Comparison of ENCODE assay signal across 43 mouse cellular contexts in the genomic region with DNA sequence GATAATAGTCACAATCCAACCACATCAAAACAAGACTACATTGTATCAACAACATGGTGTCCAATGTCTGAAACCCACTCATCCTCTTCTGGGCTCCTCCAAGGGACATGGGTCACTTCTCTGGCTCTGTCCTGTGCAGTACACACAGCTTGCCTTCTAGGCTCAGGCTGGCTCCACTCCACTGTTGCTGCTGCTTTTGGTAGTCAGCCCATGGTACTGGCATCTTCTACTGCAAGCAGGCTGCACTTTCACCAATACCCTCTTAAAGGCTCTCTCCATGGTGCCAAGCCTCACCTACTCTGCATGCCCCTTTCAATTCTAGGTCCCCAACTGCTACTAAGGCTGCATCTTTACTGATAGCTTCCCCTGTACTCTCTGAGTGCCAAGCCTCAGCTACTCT. TPM values are rescaled to one million over a fixed set of nuclear protein-coding genes. Genes with fewer than 3 reads are reported as not detected.
"Had no signal": no experiment of that assay in that cellular context is flagged by ENCODE, and none has a peak within 500 bp of the region (broad histone marks: within the 10 kb centered on the region; RNA-seq: fewer than 3 reads in every experiment).

No protein-coding gene starts in this region.

- DNase-seq: heart, postnatal 10 days; heart, postnatal 14 days; heart, postnatal 36 days; heart, postnatal 4 days; kidney, adult 11 months; kidney, adult 18-20 months; kidney, adult 2 months; kidney, adult 8-10 months; kidney, adult 9 months; kidney, postnatal 10 days; kidney, postnatal 14 days; kidney, postnatal 25 days; kidney, postnatal 36 days; kidney, postnatal 4 days; layer of hippocampus, adult 9-11 months; layer of hippocampus, postnatal 36 days had no signal

- H3K4me2 ChIP-seq: heart, embryonic 11.5 days; heart, embryonic 12.5 days; heart, embryonic 13.5 days; heart, embryonic 15.5 days; hindbrain, embryonic 12.5 days; hindbrain, embryonic 13.5 days; hindbrain, embryonic 14.5 days; hindbrain, embryonic 15.5 days; intestine, embryonic 15.5 days; kidney, embryonic 15.5 days had no signal

- H3K9ac ChIP-seq: heart, embryonic 12.5 days; heart, embryonic 13.5 days; heart, embryonic 15.5 days; hindbrain, embryonic 12.5 days; hindbrain, embryonic 13.5 days; hindbrain, embryonic 14.5 days; hindbrain, embryonic 15.5 days; intestine, embryonic 15.5 days; kidney, embryonic 15.5 days had no signal

- H3K27ac ChIP-seq: heart, embryonic 10.5 days; heart, embryonic 13.5 days; heart, embryonic 15.5 days; hindbrain, embryonic 10.5 days; hindbrain, embryonic 12.5 days; hindbrain, embryonic 13.5 days; hindbrain, embryonic 14.5 days; hindbrain, embryonic 15.5 days; hindbrain, postnatal 0 days; intestine, embryonic 15.5 days; kidney, embryonic 15.5 days; kidney, postnatal 0 days; layer of hippocampus, adult 2 months had no signal

- H3K9me3 ChIP-seq: heart, embryonic 12.5 days; heart, embryonic 15.5 days; hindbrain, embryonic 10.5 days; hindbrain, embryonic 15.5 days had no signal

- H3K4me1 ChIP-seq: heart, embryonic 10.5 days; heart, embryonic 12.5 days; heart, embryonic 13.5 days; heart, embryonic 15.5 days; hindbrain, embryonic 13.5 days; hindbrain, embryonic 15.5 days; intestine, embryonic 15.5 days; kidney, embryonic 15.5 days had no signal

- H3K4me3 ChIP-seq: heart, embryonic 10.5 days; heart, embryonic 12.5 days; heart, embryonic 13.5 days; heart, embryonic 15.5 days; hindbrain, embryonic 10.5 days; hindbrain, embryonic 12.5 days; hindbrain, embryonic 13.5 days; hindbrain, embryonic 15.5 days; intestine, embryonic 15.5 days; kidney, embryonic 15.5 days; layer of hippocampus, adult 2 months had no signal

- H3K27me3 ChIP-seq: hindbrain, embryonic 15.5 days had no signal

- H3K36me3 ChIP-seq: heart, embryonic 10.5 days; heart, embryonic 12.5 days; heart, embryonic 13.5 days; heart, embryonic 15.5 days; hindbrain, embryonic 10.5 days; hindbrain, embryonic 12.5 days; hindbrain, embryonic 13.5 days; hindbrain, embryonic 15.5 days; intestine, embryonic 15.5 days; kidney, embryonic 15.5 days had no signal

- ATAC-seq: hindbrain, embryonic 16.5 days; hindbrain, postnatal 0 days; inflammation-experienced regulatory T-cells, adult 6 months; intestine, embryonic 15.5 days; intestine, embryonic 16.5 days; intestine, postnatal 0 days had no signal

RNA-seq across cellular contexts. Expression of a gene that starts 41.2 kb away (rescaled TPM):
- total RNA-seq: heart, postnatal 10 days; heart, postnatal 14 days; heart, postnatal 25 days; heart, postnatal 36 days; heart, postnatal 4 days; hematopoietic stem cell, adult 5-6 weeks had no signal
- polyA plus RNA-seq: heart, embryonic 10.5 days; heart, embryonic 13.5 days; heart, embryonic 14.5 days; heart, embryonic 15.5 days; heart, embryonic 16.5 days; heart, postnatal 0 days; inflammation-experienced regulatory T-cells, adult 6 months; intestine, embryonic 16.5 days; intestine, postnatal 0 days; kidney, adult 2 months; kidney, embryonic 14.5 days; kidney, embryonic 16.5 days; kidney, postnatal 0 days; large intestine, adult 2 months had no signal
